Mouse (Mus musculus): Measurements from ENCODE around the gene Ifi203. TPM values are rescaled to one million over a fixed set of nuclear protein-coding genes. Genes with fewer than 3 reads are reported as not detected.
"Not testable (repeated sequence)": the region's sequence is repeated elsewhere in the genome, so short reads cannot be mapped to it uniquely, and the experiment has no call there.

Ifi203 gene
- 10 to 100 TPM in 1 of 2 experiments, 1 to 10 TPM in 1; 9.5 to 12.3 TPM for total RNA-seq (2021)
- 2.8 and 3.3 TPM in 2 replicates for polyA plus RNA-seq (2012; rRNA removed)
- long read RNA-seq, result 0 reads

DNA sequence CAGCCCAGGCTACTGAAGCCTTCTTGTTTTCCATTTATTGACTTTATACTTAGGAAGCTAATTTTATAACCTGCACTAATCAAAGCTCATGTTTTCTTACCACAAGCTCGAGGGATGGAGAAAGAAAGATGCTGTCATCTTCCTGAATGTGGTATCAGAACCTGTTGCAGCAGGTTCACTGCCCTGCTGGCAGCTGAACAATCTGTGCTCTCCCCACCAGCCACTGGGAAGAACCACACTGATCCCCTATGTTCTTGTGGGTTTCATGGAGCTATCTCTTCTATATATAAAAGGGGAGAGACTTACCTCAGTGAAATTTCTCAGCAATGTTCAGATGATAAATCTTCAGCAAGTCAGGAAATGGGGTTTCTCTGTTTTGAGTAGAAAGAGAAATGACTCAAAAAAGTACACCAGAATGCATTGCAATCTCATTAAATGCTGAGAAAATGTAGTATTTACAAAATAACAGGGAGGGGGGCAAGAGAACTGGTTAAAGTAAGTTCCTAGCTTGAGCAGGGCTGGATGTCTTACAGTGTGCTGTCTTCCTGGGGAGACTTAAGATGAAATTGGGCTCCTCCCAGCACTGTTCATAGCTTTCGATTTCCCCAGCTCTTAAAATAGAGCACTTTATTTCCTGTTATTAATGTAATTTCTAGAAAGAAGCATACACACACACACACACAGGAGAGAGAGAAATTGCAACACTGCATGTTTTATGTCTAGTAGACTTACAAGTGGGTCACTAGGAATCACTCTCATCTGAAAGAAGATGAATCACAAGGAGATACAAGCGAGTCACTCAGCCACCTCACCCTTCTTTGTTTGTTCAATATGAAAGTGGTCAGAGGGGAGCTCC is at the start of gene Ifi203, which contains the start of gene Mndal:
TSS of gene Ifi203 (minus strand) at position 749 of the 856 bp plus-strand sequence.
TSS of gene Mndal (minus strand) at position 568 of the 856 bp plus-strand sequence.
- DNase-seq, result peak; percentile 3

DNA sequence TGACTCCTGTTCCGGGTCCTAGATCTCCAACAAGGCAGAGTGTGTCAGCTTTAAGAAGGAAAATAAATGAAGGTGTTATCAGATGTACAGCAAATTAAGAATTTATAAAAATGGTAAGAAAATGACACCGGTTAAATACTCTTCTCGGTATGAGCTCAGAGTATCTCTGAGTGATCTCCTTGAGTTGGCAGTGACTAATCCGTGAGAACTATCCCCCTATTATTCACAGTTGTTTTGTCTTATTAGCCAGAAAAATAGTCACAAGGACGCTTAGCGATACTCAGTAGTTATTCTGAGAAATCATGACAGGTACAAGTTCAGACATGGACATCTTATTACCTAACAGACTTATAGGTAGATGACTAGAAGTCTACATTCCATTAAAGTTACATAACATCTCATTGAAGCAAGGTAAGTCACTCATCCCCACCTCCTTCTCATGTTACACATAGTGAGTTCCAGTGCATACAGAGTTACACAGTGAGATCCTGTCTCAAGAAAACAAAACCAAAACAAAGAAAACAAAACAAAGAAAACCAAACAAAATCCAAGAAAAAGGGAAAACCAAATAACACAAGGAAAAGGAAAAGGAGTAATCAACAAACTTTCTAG is 40.3 kb upstream of the Ifi203 start, which contains the start of gene Ifi202b:
TSS of gene Ifi202b (minus strand) at position 51 of the 612 bp plus-strand sequence.
- DNase-seq, result not testable (repeated sequence)

DNA sequence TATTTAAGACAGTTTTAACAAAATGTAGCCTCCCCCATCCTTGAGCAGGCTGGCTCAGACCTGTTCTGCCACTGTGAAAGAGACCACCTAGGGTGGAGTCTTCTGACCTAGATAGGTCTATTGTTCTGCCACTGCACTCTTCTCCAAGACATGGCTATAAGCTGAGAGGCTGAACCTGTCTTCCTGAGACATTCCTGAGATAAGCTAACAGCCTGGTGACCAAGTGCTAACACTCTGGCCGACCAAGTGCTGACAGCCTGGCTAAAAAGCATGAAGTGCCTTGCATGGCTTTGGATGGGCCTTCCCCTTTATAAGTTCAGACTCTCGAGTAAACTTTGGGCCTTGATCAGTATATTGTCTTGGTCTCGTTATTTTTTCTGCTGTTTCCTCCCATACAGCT is 38.6 kb upstream of the Ifi203 start:
- DNase-seq, result not testable (repeated sequence)

DNA sequence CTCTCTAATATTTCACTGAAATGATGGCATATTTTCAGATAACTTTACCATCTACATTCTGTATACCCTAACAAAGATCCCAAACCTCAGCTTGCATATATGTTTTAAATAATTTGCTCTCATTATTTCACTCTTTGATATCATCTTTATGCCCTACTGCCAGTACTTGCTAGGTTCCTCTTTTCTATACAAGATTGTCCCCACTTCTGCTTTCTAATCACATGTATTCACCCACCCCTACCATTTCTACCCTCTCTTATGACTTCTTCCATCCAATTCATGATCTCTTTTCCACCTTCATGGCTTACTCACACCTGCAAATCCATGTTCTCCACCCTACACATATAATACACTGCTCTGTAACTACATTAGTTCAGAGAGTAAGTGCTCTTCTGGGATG is 35.1 kb upstream of the Ifi203 start:
- no peak for DNase-seq

DNA sequence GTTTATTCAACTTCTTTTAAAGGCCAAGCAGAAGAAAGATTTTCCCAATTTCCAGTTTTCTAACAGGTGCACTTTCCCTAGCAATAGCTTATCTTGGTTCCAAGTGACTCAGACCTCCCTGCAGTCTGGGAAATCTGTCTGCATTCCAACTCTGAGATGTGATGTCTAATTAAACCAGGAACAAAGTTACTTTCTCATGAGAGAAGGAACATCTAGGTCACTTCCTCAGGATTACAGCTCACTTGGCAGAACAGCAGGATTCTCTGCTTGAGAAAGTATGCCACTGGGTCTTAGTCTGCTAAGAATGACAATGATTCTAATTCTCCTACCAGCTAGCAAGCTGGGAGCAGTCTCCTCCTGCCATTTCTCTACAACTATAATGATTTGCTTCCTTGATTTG is 30.6 kb upstream of the Ifi203 start:
- no peak for DNase-seq

DNA sequence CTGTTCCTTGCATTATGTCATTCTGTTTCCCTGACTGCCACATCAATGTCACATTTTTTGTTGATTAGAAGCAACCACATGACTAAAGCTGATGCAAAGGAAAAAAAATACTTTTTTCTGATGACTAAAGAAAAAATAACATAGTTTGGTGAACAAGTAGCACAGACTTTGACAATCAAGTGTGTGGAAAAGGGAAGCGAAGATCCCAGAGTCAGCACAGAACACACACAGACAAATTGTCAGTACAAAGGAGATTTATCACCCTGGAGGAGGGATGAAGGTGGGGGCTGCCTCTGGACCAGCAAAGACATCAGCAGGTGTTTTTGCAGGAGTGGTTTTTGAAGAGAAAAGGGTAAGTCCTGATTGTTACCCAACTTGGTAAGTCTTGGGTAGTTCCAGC is 19.0 kb upstream of the Ifi203 start:
- not testable (repeated sequence) for DNase-seq

DNA sequence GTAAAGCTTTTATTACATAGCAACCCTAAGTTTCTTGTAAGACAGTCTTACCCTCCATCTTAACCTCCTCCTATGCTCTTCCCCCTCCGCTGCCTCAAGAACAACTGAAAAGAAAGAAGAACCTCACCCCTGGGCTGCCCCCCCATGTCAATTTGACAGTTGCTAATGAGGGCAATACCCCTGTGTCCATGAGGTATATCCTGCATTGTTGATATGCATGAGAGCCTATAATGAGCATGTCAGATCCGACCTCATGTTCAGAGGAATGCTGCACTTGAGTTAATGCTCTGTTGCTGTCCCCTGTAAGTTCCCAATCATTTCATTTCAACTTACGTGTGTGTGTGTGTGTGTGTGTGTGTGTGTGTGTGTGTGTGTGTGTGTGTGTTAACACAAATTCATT is 17.5 kb upstream of the Ifi203 start:
- DNase-seq, result not testable (repeated sequence)

DNA sequence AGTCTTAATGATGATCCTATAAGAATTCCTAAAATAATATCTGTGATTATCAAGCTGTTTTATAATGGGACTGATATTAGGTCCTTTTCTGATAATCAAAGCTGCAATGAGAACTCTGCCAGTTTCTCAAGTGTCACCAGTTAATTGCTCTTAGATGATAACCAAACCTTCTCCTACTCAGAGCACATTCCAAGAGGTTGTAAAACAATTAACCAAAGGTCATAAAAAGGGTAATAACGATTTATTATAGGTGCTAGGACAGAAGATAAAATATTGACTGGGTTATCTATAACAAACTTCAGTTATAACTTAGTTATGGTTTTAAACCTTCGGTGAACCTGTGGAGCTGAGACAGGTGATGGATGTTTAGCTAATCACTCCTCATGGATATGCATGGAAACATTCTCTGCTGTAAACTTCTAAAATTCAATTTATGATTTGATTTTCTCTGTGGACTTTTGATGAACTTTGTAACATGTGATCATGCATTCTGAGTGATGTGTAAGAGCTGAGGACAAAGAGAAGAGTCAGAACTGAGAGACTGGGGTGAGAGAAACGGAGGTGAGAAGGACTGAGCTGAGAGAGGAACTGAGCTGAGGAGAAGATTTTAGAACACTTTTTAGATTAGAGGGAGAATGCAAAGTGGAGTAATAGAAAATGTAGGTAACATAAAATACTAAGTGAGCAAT is 13.5 kb upstream of the Ifi203 start:
- not testable (repeated sequence) for DNase-seq

DNA sequence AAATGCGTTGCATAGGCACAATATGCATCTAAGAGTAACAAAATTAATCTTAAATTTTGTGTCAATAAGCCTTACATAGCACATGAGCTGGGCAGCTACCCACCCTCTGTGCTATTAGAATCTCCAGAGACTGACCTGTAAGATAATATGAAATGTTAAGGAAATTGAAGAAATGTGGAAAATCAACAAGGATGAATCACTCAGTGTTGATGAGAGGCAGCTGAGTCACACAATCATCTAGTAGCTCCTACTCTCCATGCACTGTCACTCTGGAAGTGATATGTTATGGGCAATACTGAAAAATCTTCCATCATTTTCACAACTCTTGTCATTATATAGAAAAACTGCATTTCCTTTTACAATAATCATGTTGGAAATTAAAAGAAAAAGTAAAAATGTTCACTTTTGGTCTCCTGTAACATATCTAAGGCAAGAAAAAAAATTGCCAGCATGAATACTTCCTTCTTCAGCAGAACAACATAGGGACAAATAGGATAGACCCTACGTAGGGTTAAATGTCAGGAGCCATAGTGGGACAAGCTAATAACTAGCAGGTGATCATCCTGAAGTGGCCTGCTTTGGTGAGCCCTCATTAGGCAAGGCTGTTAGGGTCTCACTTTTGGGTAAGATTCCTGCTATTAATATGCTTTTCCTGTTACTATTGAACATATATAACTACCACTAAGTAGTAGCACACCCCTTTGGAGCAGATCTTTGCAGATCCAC is 12.8 kb upstream of the Ifi203 start:
- DNase-seq, result no peak

DNA sequence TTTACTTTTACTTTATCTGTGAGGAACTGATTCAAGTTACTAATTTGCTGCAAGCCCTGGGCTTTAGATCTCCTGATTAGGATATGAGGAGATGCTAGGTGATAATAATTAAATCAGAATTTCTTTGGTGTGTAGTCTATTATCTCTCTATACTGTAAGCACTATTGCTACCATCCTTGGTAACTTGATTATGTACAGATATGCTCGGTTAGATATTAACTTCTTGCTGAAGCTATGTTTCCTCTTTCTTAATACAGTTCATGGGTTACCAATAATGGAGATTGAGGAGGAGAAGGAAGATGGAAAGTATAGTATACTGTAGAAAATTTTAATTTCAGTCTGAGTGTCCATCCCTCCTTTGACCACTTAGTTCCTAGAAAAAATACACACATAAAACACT is 11.1 kb upstream of the Ifi203 start:
- DNase-seq, result no peak

DNA sequence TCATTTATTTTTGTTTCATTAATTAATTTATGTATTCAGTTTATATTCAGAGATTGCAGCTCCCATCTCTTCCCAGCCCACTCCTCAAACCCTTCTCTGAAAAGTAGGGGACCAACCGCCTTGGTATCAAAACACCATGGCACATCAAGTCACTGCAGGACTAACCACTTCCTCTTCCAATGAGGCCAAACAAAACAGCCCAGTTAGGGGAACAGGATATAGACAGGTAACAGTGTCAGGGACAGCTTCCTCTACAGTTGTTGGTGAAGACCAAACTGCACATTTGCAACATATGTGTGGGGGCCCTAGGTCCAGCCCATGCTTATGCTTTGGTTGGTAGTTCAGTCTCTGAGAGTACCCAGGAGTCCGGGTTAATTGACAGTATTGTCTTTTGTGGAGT is 6.6 kb upstream of the Ifi203 start:
- not testable (repeated sequence) for DNase-seq

DNA sequence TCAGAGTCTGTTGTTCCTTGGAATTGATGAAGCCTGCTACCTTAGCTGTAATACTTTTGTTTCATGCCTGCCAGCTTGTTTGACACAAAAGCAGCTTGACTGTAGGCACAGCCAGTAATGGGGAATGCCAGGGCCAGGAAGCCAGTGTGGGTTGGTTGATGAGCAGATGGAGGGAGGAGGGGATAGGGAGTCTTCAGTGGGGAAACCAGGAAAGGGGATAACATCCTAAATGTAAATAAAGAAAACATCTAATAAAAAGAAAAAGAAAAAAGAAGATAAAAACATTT is 251 bp upstream of the Ifi203 start:
- not testable (repeated sequence) for DNase-seq

DNA sequence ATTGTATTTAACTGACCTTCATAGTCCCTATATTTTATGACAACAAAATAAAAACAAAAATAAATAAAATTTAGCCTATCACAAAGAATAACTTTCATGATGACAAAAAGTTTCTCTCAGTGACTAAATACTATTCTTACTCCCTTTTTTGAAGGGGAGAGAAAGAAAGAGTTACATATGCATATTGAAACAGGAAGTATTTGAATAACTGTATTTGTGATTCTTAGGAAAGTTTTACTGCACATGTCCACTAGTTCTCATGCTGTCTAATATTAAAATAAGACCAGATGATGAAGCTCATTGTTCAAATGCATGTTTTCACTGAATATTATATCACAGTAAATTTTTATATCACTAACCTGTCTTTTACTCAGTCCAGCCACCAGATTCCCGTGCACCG is 950 bp downstream of the Ifi203 start:
- DNase-seq, result not testable (repeated sequence)

DNA sequence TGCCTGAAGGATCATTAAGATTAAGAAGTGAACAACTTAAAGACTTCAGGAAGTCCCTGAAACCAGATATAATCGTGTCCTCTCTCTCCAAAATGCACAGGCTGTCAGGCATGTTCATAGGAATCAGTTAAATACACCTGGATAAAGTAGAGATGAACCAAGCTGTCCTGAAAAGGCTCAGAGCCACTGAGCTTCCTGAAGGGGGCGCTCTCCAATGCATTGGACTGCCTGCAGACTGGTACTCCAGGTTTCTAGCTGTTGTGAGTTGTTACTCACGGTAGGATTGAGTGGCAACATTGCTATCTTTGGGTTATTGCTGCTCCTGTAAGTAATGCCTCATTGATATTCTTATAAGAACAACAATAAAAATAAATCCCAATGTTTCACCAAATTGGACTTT is 23.2 kb downstream of the Ifi203 start:
- DNase-seq, result not testable (repeated sequence)

DNA sequence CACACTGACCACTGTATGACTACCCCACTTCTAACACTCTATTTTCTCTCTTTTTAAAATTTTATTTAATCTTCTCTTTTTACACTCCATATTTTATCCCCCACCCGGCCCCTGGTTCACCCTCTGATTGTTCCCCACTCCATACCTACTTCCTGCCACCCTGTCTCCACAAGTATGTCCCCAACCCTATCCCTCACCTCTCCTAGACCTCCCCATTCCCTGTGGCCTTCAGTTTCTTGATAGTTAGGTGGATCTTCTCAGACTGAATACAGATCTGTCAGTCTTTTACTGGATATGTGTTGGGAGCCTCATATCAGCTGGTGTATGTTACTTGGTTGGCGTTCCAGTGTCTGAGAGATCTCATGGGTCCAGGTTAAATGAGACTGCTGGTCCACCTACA is 27.9 kb downstream of the Ifi203 start:
- DNase-seq, result no peak

DNA sequence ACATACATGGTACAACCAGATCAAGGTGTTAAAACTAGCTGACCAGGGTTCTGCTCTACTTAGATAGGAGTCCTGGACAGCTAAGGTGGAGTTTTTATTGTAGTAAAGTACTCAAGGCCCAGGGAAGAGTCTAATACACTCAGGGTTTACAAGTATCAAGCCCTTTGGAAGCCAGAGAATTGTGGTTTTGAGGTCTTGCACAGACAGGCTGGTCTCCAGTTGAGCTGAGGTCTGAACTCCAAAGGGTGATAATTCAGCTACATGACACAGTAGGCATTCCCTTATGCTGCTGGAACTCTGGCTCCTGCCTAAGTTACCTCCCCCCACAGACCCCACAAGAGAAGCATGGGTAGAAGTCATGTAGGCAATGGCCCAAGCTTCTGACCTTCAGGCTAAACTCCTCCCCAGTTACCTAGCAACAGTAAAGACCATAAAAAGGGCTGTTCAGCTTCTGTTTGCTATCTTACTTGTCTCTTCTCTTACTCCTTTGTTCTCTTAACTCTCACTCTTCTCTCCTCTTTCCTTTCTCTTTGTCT is 29.1 kb downstream of the Ifi203 start:
- not testable (repeated sequence) for DNase-seq

DNA sequence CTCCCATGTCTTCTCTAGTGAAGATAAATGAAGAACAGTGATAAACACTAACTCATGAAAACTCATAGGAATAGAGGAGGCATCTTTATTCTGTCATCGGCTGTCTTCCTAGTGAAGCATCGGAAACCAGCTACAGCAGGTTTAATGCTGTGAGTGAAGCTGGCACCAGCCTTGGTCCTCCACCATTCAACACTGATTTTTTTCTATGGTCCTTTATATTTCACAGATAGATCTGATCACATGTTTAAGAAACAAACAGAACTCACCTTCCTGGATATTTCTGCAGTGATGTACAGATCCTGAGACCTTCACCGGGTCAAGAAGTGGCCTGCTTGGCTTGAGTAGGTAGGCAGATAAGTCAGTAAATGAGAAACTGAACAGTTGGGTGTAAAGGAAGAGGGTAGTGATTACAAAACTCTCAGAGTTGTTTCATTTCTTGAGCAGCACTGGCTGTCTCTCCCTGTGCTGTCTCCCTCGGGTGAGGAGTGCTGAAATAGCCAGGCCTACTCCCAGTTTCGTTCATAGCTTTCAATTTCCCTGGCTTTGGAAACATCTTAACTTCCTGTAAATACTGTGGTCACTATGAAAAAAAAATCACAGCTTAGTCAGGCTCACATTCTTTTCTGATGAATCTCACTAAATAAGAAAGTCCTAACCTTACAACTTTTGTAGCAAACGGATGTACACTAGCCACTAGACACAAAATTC is 29.8 kb downstream of the Ifi203 start, which contains the start of gene Ifi211:
TSS of gene Ifi211 (minus strand) at position 499 of the 708 bp plus-strand sequence.
- peak; percentile 26 for DNase-seq

DNA sequence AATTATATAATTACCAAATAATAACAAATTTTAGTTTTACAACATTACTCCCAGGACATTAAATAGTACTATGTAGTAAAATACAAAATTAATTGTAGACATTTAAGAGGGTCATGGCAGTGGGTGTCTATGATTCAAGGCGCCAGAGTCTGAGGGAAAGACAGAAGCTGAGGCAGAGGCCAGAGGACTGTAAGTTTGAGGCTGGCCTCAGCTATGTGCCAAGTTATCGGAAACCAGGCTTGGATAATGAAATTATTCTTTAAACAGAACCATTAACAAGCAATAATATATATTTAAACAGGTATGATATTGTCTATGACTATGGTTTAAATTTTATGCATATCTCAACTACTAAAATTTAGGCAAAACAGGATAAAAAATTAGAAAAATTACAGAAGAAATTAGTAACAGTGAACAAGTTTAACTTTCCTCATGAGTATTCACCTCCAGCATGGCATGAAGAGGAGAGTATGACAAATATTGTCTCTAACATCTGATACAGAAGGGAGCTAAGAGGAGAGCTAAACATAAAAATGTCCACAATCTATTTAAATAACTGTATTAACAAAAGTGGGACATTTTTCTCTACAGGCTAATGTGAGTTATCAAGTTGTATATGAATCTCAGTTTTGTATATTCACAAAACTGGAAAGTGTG is 30.5 kb downstream of the Ifi203 start:
- DNase-seq, result no peak

DNA sequence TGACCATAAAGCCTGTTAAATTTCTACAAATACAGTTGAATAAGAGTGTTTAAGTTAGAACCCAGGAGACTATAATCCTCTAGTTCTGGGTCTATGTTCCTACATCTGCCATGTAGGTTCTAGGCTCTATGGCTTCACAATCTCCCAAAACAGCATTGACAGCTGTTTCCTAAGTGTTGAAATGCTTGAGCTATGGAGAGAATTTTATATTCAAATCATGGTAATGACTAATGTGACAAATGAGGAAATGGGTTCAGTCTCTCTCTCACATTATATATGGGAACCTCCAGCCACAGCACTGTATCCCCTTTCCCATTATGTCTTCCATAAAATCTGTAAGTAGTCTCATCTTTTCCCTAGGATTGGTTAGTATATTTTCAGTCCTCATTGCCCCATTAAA is 34.1 kb downstream of the Ifi203 start:
- DNase-seq, result not testable (repeated sequence)

DNA sequence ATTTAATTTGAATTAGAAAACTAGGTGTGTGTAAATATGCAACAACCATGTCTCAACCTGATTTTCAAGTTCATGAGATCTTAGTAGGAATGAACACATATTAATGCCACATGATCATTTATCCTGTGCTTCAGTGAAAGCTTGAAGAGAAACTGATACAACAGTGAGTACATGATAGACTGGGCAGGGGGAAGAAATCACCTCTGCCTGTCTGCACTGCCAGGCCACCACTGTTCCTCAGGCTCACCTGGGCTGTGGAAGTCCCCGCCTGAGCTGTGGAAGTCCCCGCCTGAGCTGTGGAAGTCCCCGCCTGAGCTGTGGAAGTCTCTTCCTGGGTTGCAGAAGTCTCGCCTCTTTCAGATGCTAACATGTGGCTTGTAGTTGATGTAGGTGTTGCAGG is 36.6 kb downstream of the Ifi203 start:
- not testable (repeated sequence) for DNase-seq

Data from adrenal gland, adult 2 months (tissue).